Mouse (Mus musculus): ENCODE measurements around the gene Brap. TPM values are rescaled to one million over a fixed set of nuclear protein-coding genes. Genes with fewer than 3 reads are reported as not detected.
"Not testable (repeated sequence)": the region's sequence is repeated elsewhere in the genome, so short reads cannot be mapped to it uniquely, and the experiment has no call there.

Gene Brap
- polyA plus RNA-seq, 1 experiment, result not detected

DNA sequence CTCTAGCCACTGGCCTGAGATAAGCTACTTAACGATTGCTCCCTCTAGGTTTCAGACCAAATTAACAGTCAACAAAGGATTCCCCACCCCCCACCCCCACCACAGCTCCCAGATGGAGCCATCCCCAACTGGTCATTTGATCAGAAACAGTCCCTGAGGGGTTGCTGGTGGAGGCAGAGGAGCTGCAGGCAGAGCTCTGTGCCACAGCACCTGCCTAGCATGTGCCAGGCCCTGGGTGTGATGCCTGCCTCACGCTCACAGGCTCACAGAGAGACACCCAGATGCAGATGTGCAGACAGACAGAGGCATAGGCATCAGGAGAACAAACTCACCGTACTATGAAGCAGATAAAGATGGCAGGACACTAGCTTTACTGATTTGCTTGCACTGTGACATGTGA is 27.6 kb upstream of the Brap start:
- Histone ChIP-seq H3K4me3 (ENCODE audit: insufficient read depth, low read depth, low read length) (no peak overlapping the region), H3K27ac (ENCODE audit: insufficient read depth, low read depth, low read length) (no peak overlapping the region), H3K4me1 (ENCODE audit: control insufficient read depth, insufficient read depth, low read length) (no peaks in the 10 kb centered on the region)
- WGBS, result 58% methylated on average over 3 of the region's 3 CpGs
- TF ChIP-seq CTCF (IDR thresholded peaks at IDR 0.05; ENCODE audit: insufficient read depth, low read depth, low read length) (no peak), POLR2A (IDR thresholded peaks at IDR 0.05; ENCODE audit: insufficient read depth, low read depth, low read length) (no peak)

DNA sequence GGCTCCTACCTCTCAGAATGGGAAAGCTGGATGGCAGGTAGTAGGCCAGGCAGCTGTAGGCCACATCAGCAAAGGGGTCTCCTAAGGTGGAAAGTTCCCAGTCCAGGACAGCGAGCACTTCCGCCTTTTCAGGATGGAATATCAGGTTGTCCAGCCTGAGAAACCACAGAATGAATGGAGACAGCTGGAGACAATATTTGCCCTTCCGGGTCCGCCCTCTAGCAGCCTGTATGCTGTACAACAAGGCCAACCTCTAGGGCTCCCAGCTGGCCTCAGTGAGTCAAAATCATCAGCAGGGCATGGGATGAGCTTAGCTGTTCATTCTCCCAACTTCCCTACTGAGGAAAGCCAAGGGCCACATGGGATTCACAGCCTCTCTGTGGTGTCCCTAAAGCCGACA is 25.7 kb upstream of the Brap start:
- WGBS, result 96% methylated on average over 5 of the region's 5 CpGs
- Histone ChIP-seq H3K4me3 (ENCODE audit: insufficient read depth, low read depth, low read length) (no peak overlapping the region), H3K4me1 (ENCODE audit: control insufficient read depth, insufficient read depth, low read length) (no peaks in the 10 kb centered on the region), H3K27ac (ENCODE audit: insufficient read depth, low read depth, low read length) (no peak overlapping the region)
- no peak for TF ChIP-seq CTCF (IDR thresholded peaks at IDR 0.05; ENCODE audit: insufficient read depth, low read depth, low read length)
- TF ChIP-seq POLR2A (IDR thresholded peaks at IDR 0.05; ENCODE audit: insufficient read depth, low read depth, low read length), result no peak

DNA sequence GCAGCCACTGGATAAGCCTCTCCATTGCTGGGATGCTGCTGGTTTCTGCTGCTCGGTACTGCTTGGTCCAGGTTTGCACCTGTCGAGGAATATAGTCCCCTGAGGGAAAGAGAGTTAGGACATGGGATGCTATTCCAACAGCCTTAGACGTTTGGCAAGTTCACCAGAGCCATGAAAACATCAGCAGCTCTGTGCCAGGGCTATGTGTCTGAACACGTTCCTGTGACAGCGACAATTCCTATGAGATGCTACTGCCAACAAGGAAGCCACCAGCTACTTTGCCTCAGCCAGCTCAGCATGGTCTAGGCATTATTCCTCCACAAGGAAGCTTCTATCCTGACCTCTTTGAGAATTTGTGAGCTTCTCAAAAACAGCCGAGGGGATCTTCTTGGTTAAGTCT is 23.1 kb upstream of the Brap start:
- 88% methylated on average over 6 of the region's 6 CpGs for WGBS
- no peak overlapping the region for H3K27ac ChIP-seq (ENCODE audit: insufficient read depth, low read depth, low read length)
- no peak for TF ChIP-seq CTCF (IDR thresholded peaks at IDR 0.05; ENCODE audit: insufficient read depth, low read depth, low read length)
- no peak for TF ChIP-seq POLR2A (IDR thresholded peaks at IDR 0.05; ENCODE audit: insufficient read depth, low read depth, low read length)
- no peak overlapping the region for H3K4me3 ChIP-seq (ENCODE audit: insufficient read depth, low read depth, low read length)
- no peaks in the 10 kb centered on the region for H3K4me1 ChIP-seq (ENCODE audit: control insufficient read depth, insufficient read depth, low read length)

DNA sequence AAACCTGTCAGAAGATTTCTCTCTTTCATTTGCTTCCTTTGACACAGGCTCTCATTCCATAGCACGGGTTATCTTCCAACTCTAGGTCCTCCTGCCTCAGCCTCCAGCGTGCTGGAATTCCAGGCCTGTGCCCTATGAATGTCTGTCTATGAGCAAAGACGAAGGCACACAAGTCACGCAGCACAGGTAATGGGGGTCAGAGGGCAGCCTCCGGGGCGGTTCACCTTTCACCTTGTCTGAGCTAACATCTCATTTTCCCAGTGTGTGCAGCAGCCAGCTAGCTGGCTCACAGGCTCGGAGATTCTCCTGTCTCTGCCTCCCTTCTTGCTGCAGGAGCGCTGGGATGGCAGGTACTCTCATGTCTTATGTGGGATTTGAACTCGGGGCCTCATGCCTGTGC is 20.8 kb upstream of the Brap start:
- no peak overlapping the region for H3K4me3 ChIP-seq (ENCODE audit: insufficient read depth, low read depth, low read length)
- no peaks in the 10 kb centered on the region for H3K4me1 ChIP-seq (ENCODE audit: control insufficient read depth, insufficient read depth, low read length)
- WGBS, result 94% methylated on average over 9 of the region's 9 CpGs
- TF ChIP-seq CTCF (IDR thresholded peaks at IDR 0.05; ENCODE audit: insufficient read depth, low read depth, low read length) (no peak), POLR2A (IDR thresholded peaks at IDR 0.05; ENCODE audit: insufficient read depth, low read depth, low read length) (no peak)
- no peak overlapping the region for H3K27ac ChIP-seq (ENCODE audit: insufficient read depth, low read depth, low read length)

DNA sequence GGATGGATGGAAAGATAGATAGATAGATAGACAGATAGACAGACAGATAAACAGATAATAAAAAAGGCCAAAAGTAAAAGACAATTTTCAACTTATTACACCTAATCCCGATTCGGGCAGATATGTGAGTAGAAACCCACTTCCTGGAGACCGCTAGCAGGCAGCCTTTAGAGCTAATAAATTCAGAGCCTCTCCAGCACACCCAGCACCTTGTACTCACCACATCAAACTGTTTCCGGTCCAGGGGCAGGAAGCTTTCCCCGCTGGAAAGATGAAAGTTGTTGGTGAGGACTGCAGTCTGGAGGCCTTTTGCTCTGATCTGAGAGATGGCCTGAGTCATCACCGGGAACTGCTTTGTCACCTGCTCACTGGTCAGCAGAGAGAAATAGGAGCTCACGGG is 11.2 kb upstream of the Brap start:
- 84% methylated on average over 7 of the region's 7 CpGs for WGBS

DNA sequence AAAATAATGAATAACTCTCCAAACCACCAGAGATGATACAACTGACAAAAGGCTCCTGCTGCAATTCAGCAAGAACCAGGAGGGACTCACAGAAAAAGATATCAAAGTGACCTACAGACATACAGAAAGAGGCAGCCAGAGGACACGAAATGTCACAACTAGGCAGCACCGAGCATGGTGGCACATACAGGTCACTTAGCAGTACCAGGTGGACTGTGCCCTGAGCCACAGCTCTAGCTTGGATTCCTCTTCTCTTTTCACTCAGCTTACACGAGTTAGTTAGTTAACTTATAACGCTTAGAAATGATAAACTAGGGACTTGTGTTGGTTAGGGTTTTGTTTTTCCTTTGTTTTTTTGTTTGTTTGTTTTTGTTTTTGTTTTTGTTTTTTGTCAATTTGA is 5.8 kb upstream of the Brap start:
- no peak overlapping the region for H3K27ac ChIP-seq (ENCODE audit: insufficient read depth, low read depth, low read length)
- no peaks in the 10 kb centered on the region for H3K4me1 ChIP-seq (ENCODE audit: control insufficient read depth, insufficient read depth, low read length)
- no peak overlapping the region for H3K4me3 ChIP-seq (ENCODE audit: insufficient read depth, low read depth, low read length)
- 87% methylated on average over 4 of the region's 4 CpGs for WGBS
- TF ChIP-seq POLR2A (IDR thresholded peaks at IDR 0.05; ENCODE audit: insufficient read depth, low read depth, low read length) (no peak), CTCF (IDR thresholded peaks at IDR 0.05; ENCODE audit: insufficient read depth, low read depth, low read length) (no peak)

More for the DNA sequence above, 11.2 kb upstream of the Brap start:
- H3K27ac ChIP-seq (ENCODE audit: insufficient read depth, low read depth, low read length), result no peak overlapping the region
- TF ChIP-seq CTCF (IDR thresholded peaks at IDR 0.05; ENCODE audit: insufficient read depth, low read depth, low read length) (no peak), POLR2A (IDR thresholded peaks at IDR 0.05; ENCODE audit: insufficient read depth, low read depth, low read length) (no peak)
- no peaks in the 10 kb centered on the region for H3K4me1 ChIP-seq (ENCODE audit: control insufficient read depth, insufficient read depth, low read length)
- H3K4me3 ChIP-seq (ENCODE audit: insufficient read depth, low read depth, low read length), result no peak overlapping the region

DNA sequence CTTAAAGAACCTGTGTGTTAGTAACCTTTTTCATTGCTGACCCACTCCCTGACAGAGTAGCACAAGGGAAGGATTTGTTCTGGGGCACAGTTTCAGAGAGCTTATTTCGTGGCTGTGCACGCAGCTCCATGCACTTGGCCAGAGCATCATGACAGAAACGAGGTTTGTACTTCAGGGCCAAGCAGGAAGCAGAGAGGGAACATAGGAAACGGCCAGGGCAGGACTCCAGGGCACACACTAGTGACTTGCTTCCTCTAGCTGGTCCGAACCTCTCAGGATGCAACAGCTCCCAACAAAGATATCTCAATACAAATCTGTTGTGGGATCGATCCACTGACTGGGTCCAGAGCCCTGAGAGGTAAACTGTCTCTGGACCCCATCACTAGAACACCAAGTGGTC is 3.5 kb upstream of the Brap start:
- WGBS, result 78% methylated on average over 6 of the region's 6 CpGs
- not testable (repeated sequence) for H3K4me3 ChIP-seq (ENCODE audit: insufficient read depth, low read depth, low read length); H3K4me1 ChIP-seq (ENCODE audit: control insufficient read depth, insufficient read depth, low read length); H3K27ac ChIP-seq (ENCODE audit: insufficient read depth, low read depth, low read length)

DNA sequence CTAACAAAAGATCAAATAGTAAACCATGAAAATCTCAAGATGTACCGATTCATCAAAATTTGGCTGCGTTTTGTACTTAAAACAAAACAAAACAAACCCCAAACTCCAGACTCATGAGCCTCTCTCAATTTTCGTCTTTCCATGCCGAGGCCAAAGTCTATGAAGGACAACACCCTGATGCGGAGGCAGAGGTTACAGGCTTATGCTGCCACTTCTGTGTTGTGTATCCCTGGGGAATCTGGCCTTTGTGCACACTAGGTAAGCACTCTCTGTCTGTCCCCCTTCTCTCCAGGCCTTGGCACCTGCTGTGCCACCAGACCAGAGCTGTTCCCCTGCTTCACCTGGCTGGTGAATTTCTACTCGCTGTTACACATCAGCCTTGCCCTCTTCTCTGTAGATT is 2.7 kb upstream of the Brap start:
- not testable (repeated sequence) for H3K27ac ChIP-seq (ENCODE audit: insufficient read depth, low read depth, low read length); H3K4me3 ChIP-seq (ENCODE audit: insufficient read depth, low read depth, low read length); H3K4me1 ChIP-seq (ENCODE audit: control insufficient read depth, insufficient read depth, low read length)
- 87% methylated on average over 6 of the region's 6 CpGs for WGBS

DNA sequence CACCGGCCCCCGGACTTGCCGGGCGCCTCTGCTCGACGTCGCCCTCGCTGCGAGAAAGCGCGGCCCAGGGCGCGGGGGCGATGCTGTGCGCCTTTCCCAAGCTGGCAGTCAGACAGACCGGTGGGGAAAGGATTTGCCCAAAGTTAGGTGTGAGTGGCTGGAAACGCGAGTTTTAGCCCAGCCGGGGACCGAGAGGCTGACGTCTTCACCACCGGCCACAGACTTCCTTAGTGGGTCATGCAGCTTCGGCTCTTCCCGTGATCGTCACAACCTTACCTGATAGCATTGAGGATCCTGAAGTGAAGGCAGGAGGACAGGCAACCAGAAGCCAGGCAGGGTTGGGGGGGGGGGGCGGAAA is 513 bp downstream of the Brap start:
- WGBS, result under 1% methylated on average over 26 of the region's 26 CpGs
- Histone ChIP-seq H3K4me1 (ENCODE audit: control insufficient read depth, insufficient read depth, low read length) (peaks cover 10% of the 10 kb centered on the region; the same call in 1 of the 2 replicates), H3K27ac (ENCODE audit: insufficient read depth, low read depth, low read length) (no peak overlapping the region), H3K4me3 (ENCODE audit: insufficient read depth, low read depth, low read length) (peak overlapping the region; percentile 85)
- TF ChIP-seq CTCF (IDR thresholded peaks at IDR 0.05; ENCODE audit: insufficient read depth, low read depth, low read length) (no peak), POLR2A (IDR thresholded peaks at IDR 0.05; ENCODE audit: insufficient read depth, low read depth, low read length) (no peak)

DNA sequence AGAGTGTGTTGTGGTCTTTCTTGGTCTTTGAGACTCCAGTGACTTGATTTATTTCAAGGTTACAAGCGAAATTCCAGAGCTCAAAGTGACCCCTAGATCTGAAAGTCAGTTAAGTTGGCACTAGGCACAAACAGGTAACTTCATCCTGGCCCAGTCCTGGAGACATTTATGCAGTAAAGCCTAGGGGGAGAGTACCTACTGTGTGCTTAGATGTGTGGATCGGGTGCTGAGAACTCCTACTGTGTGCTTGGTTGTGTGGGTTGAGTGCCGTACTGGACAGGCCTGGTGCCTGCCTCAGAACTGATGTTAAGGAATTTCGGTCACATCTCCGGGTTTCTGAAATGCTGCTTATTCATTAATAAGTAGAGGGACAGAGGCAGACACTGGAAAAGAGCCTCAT is 1.1 kb downstream of the Brap start:
- 80% methylated on average over 5 of the region's 5 CpGs for WGBS
- TF ChIP-seq POLR2A (IDR thresholded peaks at IDR 0.05; ENCODE audit: insufficient read depth, low read depth, low read length) (no peak), CTCF (IDR thresholded peaks at IDR 0.05; ENCODE audit: insufficient read depth, low read depth, low read length) (no peak)

More for the DNA sequence above, 1.1 kb downstream of the Brap start:
- peaks cover 10% of the 10 kb centered on the region; the same call in 1 of the 2 replicates for H3K4me1 ChIP-seq (ENCODE audit: control insufficient read depth, insufficient read depth, low read length)
- no peak overlapping the region for H3K27ac ChIP-seq (ENCODE audit: insufficient read depth, low read depth, low read length)
- H3K4me3 ChIP-seq (ENCODE audit: insufficient read depth, low read depth, low read length), result peak overlapping the region; percentile 85
